Mouse (Mus musculus) c-Kit-positive CD71-positive TER-119-negative erythroid progenitor cells, embryonic 14.5 days (primary cell): ENCODE measurements around the gene Ppan.

Experiments
- DNase-seq: peaks from one replicate; pipeline ENCODE4 v3.0.0-alpha.2; 2013; ENCODE audit warnings: low read depth

Ppan gene

GRCm38 (mm10) chr9:20887704-20888385 is at the start of gene Ppan:
Gene Ppan (plus strand): TSS chr9:20888175.
- DNase-seq = peak; percentile 92

GRCm38 (mm10) chr9:20838931-20839330 is 49.0 kb upstream of the Ppan start:
- DNase-seq = no peak

GRCm38 (mm10) chr9:20842211-20842610 is 45.8 kb upstream of the Ppan start:
- no peak for DNase-seq

DNA sequence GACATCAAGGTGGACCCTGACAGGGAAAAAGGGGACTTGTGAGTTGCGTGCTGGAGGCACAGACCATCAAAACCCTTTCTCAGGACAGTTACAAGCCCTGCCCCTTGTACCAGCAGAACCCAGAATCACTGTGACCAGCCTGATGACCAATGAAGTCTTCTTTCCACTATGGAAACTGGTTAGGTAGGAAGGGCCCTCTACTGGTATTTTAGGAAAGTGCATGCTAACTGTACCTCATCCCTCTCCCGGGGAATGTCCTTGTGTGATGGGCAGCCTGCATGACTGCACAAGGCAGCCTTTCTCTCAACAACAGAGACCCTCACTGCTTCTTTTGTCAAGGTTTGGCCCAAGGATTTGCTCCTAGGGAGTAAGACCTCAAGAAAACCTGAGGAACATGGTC is 45.3 kb upstream of the Ppan start:
- no peak for DNase-seq

DNA sequence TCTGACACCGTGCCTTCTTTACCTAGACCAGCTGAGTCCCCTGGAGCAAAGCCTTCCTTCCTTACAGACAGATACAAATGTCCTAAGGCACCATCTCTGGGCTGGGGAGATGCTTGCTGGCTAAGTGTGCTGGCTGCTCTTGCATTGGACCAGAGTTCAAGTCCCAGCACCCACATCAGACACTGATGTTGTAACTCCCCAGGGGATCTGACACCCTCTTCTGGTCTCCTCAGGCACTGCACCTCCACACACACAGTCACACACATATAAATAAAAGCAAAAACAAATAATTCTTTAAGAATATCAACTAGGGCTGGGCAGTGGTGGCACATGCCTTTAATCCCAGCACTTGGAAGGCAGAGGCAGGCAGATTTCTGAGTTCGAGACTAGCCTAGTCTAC is 37.8 kb upstream of the Ppan start:
- no peak for DNase-seq

DNA sequence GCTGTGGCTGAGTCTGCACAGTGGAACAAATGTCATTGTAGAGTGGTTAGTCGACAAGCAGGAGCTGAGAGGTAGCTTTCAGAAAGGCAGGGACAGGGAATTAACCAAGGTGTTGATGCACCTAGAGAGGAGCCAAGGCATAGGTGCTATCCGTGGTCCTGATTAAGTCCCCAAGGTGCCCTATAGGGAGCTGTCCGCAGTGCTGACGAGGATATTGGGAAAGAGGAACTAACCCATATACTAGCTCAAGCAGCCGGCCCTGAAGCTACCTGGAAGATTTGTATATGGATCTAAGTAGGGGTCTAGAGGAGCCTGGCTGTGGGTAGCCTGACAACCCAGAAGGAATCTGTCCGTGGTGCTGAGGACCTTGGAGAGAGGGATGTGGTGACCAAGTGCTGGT is 30.8 kb upstream of the Ppan start:
- peak; percentile 76 for DNase-seq

DNA sequence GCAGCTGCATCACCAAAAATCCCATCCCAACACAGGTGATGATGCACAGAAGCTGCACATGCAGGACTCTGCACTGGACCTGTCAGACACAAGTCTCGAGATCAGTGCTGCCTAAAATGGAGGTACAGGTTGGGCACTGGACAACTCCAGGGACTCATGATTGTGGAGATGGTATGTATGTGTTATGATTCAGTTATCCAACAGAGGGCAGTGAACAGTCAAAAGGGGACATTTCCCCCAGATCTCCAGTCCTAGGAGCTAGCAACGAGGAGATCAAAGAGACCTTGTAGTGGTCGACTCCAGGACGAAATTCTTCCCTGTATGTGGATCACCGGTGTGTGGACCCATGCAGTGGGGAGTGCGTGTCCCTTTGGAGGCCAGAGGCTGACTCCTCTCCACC is 28.0 kb upstream of the Ppan start:
- DNase-seq = no peak

GRCm38 (mm10) chr9:20861821-20862220 is 26.2 kb upstream of the Ppan start:
- no peak for DNase-seq

- DNase-seq = no peak
Measured at GRCm38 (mm10) chr9:20862225-20862624, 25.8 kb upstream of the Ppan start.

DNA sequence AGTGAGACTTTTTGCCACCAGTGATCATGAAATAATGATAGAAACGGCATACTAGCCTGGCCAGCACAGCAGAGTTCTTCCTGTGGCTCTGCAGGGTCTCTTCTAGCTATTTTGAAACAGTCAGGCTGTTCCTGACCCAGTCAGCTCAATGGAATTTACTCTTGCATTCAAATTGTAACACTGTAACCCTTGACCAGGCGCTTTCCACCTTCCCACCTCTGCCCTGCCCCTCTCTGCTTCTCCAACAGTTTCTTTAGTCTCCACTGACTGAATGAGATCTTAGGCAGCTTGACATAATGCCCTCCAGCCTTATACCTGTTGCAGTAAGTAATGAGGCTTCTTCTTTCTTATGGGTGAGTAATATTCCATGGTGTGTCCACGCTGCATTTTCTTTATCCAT is 21.1 kb upstream of the Ppan start:
- no peak for DNase-seq

- no peak for DNase-seq
Measured at GRCm38 (mm10) chr9:20868448-20869001, 19.4 kb upstream of the Ppan start, which contains the start of gene A230050P20Rik. Gene A230050P20Rik (plus strand): TSS chr9:20868642.

- no peak for DNase-seq
Measured at GRCm38 (mm10) chr9:20869246-20869645, 18.7 kb upstream of the Ppan start.

GRCm38 (mm10) chr9:20870211-20871173 is 17.5 kb upstream of the Ppan start:
- no peak for DNase-seq

- DNase-seq = no peak
Measured at GRCm38 (mm10) chr9:20872991-20873390, 15.0 kb upstream of the Ppan start.

DNA sequence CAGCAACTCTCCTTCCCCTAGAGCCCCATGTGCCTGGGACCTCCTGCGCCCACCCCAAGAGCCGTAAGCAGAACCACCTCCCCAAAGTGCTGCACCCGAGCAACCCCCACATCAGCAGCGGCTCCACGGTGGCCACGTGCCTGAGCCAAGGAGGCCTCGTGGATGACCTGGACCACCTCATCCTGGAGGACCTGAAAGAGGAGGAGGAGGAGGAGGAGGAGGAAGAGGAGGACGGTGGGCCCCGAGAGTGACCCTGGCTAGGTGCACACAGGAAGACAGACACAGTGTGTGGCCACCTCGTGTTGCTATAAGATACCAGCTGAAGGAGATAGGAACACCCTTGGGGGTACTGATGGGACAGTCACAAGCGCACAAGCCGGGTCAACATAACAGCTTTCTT is 14.5 kb upstream of the Ppan start:
- DNase-seq = no peak

- no peak for DNase-seq
Measured at GRCm38 (mm10) chr9:20875021-20875790, 12.8 kb upstream of the Ppan start.

DNA sequence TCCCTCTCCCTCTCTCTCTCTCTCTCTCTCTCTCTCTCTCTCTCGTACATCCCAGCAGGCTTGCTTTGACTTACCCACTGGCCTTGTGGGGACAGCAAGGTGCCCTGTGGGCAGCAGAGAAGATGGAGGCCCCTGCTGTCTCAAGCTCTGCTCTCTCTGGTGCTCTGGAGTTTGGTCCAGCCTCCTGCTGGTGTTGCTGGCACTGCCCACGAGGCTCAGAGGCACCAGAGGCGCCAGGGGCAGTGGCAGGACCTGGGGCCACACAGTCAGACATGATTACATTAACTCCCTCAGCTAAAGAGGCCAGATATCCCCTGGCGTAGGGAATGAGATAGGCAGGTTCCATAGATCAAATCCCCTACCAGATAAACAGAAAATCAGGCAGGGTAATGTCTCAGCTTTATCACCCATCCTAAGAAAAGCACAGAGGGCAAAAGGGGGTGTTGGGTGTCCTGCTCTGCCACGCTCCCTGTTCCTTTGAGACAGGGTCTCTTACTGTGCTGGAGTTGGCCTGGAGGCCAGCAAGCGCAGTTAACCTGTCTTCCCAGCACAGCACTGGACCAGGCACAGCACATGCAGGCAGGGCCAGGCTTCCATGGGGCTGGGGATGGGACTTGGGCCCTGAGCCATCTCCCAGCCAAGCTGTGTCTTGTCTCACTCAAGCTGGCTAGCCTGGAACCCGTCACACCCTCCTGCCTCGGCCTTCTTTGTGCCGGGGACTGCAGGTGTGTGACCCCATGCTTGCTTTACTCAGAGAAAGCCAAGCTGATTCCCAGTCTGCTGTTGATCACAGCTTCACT is 11.5 kb upstream of the Ppan start:
- no peak for DNase-seq

DNA sequence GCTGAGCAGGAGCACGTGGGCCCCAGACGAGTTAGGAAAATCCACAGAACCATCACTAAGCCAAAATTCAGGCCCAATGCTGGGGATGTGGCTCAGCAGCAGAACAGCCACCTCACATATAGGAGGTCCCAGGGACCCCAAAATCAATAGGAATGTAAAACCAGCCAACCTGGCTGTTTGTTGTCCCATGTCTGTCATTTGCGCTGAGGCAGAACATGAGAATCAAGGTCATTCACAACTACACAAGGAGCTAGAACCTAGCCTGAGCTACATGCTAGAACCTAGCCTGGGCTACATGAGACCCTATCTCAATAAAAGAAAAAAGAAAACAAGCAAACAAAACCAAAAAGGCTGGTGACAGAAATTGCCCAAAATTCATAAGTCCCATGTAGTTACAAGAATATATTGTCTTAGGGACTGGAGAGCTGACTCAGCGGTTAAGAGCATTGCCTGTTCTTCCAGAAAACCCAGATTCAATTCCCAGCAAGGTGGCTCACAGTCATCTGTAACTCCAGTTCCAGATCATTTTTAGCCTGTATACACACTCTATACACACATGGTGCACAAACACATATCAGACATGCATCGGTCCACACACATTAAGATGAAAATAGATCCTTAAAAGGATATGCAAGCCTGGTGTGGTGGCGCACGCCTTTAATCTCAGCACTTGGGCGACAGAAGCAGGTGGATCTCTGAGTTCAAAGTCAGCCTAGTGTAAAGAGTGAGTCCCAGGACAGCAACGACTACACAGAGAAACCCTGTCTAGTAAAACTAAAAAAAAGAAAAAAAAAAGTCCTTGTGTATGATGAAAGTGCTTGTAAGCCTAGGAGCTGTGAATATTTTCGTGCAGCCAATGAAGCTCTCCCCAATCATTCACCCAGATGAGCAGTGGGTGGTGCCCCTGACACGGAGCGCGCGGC is 10.6 kb upstream of the Ppan start:
- DNase-seq = no peak

DNA sequence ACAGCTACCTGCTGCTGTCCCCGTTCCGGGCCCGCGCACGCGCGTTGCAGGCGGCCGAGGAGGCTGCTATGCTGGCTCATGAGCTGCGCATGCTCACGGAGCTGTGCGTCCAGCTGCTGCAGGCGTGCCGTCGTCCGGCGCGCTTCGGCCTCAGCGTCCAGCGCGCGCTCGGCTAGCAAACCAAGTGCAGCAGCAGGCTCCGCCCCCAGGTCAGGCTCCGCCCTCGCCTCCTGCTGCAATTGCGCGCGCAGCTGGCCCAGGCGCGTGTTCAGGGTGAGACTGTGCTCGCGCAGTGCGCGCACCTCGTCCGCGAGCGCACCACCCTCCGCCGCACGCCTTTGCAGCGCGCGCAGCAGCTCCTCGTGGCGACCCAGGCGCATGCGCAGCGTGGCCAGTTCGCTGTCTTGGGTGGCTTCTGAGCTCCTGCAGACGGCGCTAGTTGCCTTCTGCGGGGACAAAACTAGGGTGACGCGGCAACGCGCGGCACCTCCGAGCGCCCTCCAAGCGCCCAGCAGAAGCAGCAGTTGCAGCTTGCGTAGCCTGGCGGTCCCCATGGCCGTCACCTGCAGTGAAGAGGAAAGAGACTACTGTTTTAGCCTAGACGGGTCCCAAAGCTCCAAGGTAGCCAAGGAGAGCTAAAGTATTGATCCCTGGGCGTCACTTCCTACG is 9.8 kb upstream of the Ppan start:
- DNase-seq = peak; percentile 96

GRCm38 (mm10) chr9:20878710-20879065 is 9.3 kb upstream of the Ppan start:
- no peak for DNase-seq
